Mouse (Mus musculus) layer of hippocampus, adult 2 months (tissue): ENCODE data around the gene Samd14. TPM values are rescaled to one million over a fixed set of nuclear protein-coding genes. Genes with fewer than 3 reads are reported as not detected.
"Not testable (repeated sequence)": the region's sequence is repeated elsewhere in the genome, so short reads cannot be mapped to it uniquely, and the experiment has no call there.

Experiments used
- DNase-seq, 2 experiments: peaks; one replicate each; pipeline ENCODE4 v3.0.0; 2022; ENCODE audit warnings: low spot score in 2 of 2
- H3K27ac ChIP-seq: fragments of 200-600 bp; 2 replicates; pipeline ENCODE4 v1.8.1; 2022
- H3K4me3 ChIP-seq: fragments of 200-600 bp; 2 replicates; pipeline ENCODE4 v1.8.1; 2022; ENCODE audit warnings: mild to moderate bottlenecking
- CTCF ChIP-seq: fragments of 200-600 bp; conservative IDR thresholded peaks from 2 replicates; pipeline ENCODE4 v1.8.1; 2022; ENCODE audit warnings: antibody characterized with exemption, mild to moderate bottlenecking, moderate library complexity
- total RNA-seq, 2 experiments: library from RNA; stranded (reverse); gene quantifications; 2 replicates each; pipeline ENCODE4 v1.2.3; 2021

Samd14 gene
- total RNA-seq, 2 experiments from 2014 or later: 38.9 to 40.8 TPM

DNA sequence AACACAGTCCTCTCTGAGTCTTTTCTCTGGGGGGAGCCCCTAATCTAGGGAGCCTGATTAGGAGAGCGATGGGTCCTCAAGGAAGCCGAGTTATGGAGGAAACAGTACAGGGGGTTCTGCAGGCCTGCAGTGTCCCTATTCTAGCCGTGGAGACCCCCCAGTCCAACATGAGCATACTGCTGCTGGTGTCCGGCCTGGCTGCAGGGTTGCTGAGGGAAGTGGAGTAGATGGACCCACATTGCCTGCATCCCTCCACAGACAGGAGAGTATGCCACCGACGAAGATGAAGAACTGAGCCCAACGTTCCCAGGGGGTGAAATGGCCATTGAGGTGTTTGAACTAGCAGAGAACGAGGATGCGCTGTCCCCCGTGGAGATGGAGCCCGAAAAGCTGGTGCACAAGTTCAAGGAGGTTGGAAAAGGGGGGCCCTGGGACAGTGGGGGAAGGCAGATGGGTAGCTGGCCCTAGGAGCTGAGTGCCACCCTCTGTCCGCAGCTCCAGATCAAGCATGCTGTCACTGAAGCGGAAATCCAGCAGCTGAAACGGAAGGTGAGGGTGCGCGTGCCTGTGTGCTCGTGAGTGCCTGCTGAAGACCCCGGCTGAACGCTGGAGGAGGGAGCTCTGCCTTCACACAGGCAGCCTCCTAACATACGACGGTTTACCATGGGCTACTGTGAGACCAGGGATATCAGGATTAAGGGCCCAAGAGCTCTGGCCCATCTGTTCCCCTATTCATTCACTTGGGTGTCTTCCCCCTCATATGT is 7.9 kb upstream of the Samd14 start:
- no peak for DNase-seq
- H3K4me3 ChIP-seq: no peak overlapping the region
- no peak for TF ChIP-seq CTCF
- H3K27ac ChIP-seq: peak overlapping the region; percentile 100

DNA sequence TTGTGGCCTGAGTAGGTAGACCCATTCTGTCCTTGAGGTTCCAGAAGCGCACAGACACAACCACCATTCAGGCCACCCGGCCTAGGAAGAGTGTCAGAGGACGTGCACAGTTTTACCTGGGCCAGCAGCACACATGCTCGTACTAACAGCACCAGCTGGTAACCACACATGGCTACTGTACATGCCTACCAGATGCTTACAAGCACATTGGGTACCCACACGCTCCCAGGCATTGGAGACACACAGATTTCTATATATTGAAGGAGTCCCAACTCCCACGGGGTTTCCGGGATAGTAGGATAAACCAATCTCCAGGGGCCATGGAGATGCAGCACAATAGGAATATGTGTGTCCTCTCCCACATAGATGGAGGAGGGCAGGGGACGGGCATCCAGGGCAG is 7.0 kb upstream of the Samd14 start:
- no peak for TF ChIP-seq CTCF
- DNase-seq: peak in 1 of 2 experiments; percentile 65
- H3K4me3 ChIP-seq: no peak overlapping the region
- peak overlapping the region; percentile 100 for H3K27ac ChIP-seq

DNA sequence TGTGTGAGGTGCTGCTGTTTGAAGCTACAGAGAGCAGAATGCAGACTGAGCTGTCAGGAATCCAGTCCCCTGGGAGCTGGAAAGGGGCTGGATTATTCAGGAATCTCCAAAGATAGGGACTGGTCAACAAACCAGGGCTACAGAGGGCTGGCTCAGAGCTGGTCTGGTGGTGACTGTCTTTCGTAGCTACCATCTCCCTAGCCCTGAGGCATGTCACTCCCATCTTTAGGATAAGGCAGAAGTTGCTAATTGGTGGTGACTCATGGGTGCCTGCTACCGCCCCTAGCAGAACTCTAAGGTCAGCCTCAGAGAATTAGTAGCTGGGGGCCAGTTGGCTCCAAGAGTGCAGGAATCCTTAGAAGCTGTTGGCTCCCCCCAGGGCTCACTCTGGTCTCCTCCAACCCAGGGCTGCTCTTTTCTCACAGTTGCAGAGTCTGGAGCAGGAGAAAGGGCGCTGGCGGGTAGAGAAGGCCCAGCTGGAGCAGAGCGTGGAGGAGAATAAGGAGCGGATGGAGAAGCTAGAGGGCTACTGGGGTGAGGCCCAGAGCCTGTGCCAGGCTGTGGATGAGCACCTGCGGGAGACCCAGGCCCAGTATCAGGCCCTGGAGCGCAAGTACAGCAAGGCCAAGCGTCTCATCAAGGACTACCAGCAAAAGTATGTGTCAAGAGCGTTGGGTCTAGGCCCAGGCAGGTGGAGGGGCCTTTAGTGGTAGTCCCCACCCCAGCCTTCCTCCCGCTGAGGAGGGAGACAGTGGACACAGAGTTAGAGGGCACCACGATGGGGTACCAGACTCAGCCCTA is 5.3 kb upstream of the Samd14 start:
- no peak for DNase-seq
- no peak for TF ChIP-seq CTCF
- H3K27ac ChIP-seq: peak overlapping the region; percentile 100

DNA sequence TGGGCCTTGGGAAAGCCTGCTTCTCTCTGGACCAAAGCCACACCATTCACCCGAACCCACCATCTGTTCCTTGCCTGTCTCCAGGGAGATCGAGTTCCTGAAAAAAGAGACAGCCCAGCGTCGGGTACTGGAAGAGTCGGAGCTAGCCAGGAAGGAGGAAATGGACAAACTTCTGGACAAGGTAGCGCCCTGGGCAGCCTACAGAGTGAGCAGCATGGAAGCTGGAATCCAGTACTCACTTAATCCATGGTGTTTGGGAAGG is 4.8 kb upstream of the Samd14 start:
- H3K4me3 ChIP-seq: no peak overlapping the region
- no peak for DNase-seq
- peak overlapping the region; percentile 100; the same call in 1 of the 2 replicates for H3K27ac ChIP-seq
- TF ChIP-seq CTCF: no peak

More for the DNA sequence above, 5.3 kb upstream of the Samd14 start:
- no peak overlapping the region for H3K4me3 ChIP-seq

DNA sequence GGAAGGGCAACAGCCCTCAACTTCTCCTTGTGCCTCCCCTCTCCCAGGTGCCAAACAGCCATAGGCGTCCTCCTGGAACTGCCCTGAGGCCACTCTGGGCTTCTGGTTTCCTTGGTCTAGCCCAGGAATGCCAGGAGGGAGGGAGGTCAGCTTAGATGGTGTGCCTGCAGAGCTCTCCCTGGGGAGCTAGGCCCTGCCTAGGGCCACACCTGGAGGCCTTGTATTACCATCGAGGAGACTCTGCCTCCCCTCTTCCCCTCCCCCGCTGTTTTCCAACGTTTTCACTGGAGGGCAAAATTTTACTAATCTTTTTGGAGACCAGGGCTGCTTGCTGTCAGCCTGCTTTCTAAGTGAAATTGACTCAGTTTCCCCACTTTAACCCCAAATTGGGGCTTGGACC is 3.6 kb upstream of the Samd14 start:
- no peak for TF ChIP-seq CTCF
- Histone ChIP-seq H3K27ac (peak overlapping the region; percentile 100), H3K4me3 (peak overlapping the region; percentile 47; the same call in 1 of the 2 replicates)
- no peak for DNase-seq

DNA sequence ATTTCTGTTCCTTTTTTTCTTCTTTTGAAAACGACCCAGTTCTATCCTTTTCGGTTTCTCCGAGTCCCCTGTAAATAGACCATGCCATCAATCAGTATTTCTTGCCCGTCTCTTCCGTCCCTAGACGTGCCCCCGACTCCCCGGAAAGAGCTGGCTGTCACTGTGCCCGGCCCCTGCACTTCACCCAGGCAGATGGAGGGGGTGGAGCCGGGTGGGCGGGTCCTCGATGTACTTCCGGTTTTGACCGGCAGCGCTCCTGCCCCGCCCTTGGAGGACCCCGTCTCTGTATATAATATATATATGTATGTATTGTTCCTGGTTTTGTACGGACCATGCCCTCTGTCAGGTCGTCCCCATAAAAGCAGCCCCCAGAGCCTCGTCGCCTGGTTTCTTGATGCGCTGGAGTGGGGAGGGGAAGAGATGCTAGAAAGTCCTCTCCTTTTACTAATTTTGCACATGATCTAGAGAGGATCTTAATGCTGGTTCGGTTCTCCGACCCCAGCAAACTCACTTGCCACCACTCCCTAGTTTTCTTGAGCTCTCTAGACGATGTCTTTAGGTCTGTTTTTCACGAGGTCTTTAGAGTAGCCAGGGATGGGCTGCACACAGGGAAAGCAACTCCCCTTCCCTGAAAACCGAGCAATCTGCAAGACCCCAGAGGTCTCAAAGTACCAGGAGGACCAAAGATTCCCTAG is 3.0 kb upstream of the Samd14 start:
- Histone ChIP-seq H3K27ac (peak overlapping the region; percentile 100), H3K4me3 (peak overlapping the region; percentile 47)
- peak in 1 of 2 experiments; percentile 71 for DNase-seq
- peak; percentile 57 for TF ChIP-seq CTCF

DNA sequence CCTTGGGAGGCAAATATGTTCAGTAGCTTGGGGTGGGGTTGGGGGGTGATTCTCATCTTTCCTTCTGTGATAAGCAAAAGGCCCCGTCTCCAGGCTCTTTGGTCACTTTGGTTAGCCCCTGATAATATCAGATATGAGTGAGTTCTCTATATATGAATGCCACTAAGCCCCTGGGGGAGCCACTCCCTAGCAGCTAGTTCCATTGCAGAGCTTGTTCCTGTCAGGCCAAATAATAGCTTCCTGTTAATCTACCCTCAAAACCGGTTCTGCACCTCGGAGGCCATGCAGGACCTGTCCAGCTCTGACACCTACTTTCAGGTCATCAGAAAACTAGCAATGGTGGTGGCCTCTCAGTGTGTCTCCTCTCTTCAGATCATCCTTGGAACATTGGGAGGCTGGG is 2.3 kb upstream of the Samd14 start:
- no peak for TF ChIP-seq CTCF
- H3K4me3 ChIP-seq: no peak overlapping the region
- H3K27ac ChIP-seq: peak overlapping the region; percentile 100; the same call in 1 of the 2 replicates
- DNase-seq: no peak

DNA sequence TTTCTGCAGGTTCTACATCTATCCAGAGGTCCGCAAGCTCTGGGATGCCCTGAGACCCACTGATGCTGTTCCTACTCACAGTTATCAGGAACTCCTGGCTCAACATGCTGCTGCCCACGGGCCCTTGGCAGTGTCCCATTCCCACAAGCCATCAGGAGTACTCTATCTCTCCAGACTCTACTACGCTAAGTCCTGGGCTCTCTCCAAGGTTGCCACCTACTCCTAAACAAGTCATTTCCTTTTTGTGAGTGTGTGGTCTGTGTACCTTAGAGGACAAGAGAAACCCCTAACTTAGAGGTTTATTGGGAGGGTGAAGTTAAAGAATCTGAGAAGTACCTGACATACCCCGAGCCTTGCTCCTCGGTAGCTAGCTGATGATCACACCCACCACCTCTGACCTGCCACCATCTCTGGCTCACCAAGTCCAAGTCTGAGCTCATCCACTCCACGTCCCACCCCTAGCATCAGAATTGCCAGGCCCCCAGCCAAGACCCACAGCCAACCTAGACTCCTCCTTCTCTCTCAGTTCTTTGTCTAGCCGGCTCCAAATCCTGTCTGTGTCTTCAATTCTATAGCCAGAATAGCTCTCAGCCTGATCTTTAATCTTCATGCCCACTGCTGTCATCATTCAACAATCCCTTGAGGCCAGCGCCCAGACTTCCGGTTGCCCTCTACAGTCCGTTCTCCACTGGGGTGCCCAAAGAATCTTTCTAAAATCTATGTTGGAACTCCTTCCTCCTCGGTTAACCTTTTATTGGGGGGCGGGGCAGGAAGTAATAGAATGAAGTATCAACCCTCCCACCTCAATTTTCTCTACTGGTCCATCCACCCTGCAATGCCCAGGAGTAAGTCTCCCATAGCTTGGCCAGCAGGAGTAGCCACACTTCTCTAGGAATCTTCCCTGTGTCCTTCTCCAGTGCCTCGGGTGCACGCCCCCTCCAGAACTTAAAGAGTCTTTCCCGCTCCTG is 734 bp upstream of the Samd14 start:
- no peak for TF ChIP-seq CTCF
- H3K27ac ChIP-seq: peak overlapping the region; percentile 80
- no peak for DNase-seq
- peak overlapping the region; percentile 77 for H3K4me3 ChIP-seq

DNA sequence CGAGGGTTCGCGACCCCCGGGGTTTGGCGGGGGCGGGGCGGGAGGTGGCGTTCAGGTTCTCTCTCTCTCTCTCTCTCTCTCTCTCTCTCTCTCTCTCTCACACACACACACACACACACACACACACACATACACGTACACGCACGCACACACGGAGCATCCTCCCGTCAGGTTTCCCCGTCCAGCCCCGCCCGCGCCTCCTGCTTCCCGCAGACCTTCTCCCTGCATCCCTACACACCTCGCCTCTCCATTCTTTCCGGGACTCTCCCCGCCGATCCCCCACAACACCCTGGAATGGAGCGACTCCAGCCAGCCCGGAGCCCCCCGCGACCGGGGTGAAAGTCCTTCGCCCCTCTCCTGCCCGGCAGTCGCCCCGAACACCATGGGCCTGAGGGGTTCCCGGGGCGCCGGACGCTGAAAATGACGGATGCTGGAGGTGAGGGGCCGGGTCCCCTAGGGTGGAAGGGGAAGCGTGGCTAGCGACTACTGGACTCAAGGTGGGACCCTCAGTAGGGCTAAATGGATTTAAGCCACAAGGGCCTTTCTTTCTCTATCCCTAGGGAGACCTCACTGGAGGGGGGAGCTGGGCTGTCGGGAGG is 561 bp downstream of the Samd14 start:
- DNase-seq: no peak
- no peak for TF ChIP-seq CTCF
- peak overlapping the region; percentile 77 for H3K4me3 ChIP-seq
- peak overlapping the region; percentile 81 for H3K27ac ChIP-seq

DNA sequence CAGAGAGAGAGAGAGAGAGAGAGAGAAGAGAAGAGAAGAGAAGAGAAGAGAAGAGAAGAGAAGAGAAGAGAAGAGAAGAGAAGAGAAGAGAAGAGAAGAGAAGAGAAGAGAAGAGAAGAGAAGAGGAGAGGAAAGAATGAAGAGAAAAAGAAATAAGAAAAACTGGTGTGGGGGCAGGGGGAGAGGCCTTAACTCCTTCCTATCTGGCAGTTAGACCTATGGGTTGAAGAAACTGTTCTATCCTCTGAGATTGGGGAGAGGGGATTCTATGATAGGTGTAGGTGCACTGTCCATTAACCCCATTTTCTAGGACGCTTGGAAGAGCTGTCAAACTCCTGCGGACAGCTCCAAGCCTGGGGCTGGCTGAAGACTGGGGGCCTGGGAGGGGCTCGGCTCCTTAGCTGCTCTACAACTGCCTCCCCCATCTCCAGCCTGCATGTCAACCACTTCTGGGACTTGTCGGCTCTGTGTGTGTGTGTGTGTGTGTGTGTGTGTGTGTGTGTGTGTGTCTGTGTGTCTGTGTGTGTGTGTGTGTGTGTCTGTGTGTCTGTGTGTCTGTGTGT is 1.2 kb downstream of the Samd14 start:
- peak overlapping the region; percentile 77 for H3K4me3 ChIP-seq
- not testable (repeated sequence) for H3K27ac ChIP-seq, DNase-seq

DNA sequence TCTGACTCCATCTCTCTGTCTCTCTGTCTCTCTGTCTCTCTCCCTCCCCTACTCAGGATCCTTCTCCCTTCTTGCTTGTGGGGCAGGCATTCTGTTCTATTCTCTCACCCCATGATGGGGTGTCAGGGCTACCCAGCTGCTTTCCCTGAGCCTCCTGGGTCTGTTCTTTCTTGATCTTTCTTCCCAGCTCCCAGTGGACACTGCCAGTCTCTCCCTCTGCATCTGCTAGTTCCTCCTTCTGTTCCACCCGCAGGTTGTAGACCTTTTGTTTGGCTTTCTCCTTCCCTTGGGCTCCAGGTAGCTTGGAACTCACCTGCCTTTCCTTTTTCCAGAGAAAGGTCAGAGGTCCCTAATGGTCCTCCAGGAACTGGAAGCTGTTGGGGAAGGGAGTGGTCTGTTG is 1.7 kb downstream of the Samd14 start:
- TF ChIP-seq CTCF: no peak
- DNase-seq: no peak
- Histone ChIP-seq H3K27ac (no peak overlapping the region), H3K4me3 (peak overlapping the region; percentile 13; the same call in 1 of the 2 replicates)

DNA sequence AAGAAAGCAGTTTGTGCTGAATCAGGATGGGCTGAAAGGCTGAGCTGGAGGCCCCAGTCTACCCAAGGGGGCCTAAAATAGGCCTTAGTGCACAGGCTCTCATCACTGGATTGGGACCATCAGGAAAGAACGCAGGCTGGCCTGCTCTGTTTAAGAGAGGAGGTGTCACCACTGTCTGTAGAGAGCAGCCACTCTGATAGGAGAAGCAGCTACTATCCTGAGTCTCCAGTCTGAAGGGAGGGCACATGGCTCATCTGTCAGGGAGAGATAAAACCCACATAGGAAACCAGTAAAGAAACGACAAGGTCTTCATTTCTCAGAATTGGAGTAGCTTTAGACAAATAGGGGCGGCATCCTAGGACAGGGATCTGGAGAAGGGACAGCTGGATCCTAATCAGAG is 2.4 kb downstream of the Samd14 start:
- no peak for TF ChIP-seq CTCF
- H3K4me3 ChIP-seq: no peak overlapping the region
- no peak for DNase-seq
- no peak overlapping the region for H3K27ac ChIP-seq
